Mouse (Mus musculus) brain, embryonic 18.5 days (tissue): ENCODE results near the gene Ttc37.

ENCODE experiments used
- DNase-seq: peaks from one replicate; pipeline ENCODE4 v3.0.0-alpha.2; 2012; ENCODE audit warnings: low read depth, low spot score

The Ttc37 gene

DNA sequence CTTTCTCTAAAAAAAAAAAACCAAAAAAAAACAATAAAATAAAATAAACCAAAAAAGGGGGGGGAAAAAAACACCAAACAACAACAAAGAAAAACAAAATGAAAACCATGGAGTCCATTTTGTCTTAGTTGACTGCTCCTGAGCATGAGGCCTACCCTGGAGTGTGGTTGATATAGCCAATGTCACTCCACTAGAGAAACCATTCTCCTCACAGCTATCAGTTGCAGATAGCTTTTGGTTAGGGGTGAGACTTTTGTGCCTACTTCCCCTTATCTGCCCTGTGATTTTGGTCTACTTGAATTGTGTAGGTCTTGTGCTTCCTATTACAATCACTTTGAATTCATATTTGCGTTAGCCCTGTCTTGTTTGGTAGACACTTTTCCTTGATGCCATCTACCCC, 59.0 kb downstream of the Ttc37 start:
- DNase-seq, result no peak

GRCm38 (mm10) chr13:76160587-76160986, 62.1 kb downstream of the Ttc37 start:
- DNase-seq, result no peak

GRCm38 (mm10) chr13:76174297-76174696, 75.8 kb downstream of the Ttc37 start:
- no peak for DNase-seq

DNA sequence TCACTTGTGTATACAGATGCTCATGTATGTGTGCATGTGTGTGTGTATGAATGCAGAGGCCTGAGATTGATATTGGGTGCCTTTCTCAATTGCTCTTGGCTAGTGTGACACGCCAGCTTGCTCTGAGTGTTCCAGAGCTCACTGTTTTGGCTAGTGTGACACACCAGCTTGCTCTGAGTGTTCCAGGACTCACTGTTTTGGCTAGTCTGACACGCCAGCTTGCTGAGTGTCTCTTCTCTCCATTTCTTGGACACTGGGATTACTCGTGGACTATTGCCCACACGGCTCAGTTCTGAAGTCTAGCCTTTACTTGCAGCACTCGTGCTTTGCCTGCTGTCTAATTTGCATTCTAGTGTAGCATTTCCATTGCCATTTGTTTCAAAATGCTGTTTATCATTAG, 80.2 kb downstream of the Ttc37 start:
- DNase-seq, result peak; percentile 22

- no peak for DNase-seq
Measured at GRCm38 (mm10) chr13:76187651-76188050, 89.1 kb downstream of the Ttc37 start.

- no peak for DNase-seq
Measured at GRCm38 (mm10) chr13:76189190-76189589, 90.7 kb downstream of the Ttc37 start.

GRCm38 (mm10) chr13:76190273-76190672, 91.7 kb downstream of the Ttc37 start:
- DNase-seq, result no peak

GRCm38 (mm10) chr13:76194937-76195336, 96.4 kb downstream of the Ttc37 start:
- DNase-seq, result peak; percentile 43

- no peak for DNase-seq
Measured at GRCm38 (mm10) chr13:76195431-76196138, 97.1 kb downstream of the Ttc37 start.

- no peak for DNase-seq
Measured at GRCm38 (mm10) chr13:76197297-76197848, 98.8 kb downstream of the Ttc37 start.

- no peak for DNase-seq
Measured at GRCm38 (mm10) chr13:76199943-76200342, 101.4 kb downstream of the Ttc37 start.

DNA sequence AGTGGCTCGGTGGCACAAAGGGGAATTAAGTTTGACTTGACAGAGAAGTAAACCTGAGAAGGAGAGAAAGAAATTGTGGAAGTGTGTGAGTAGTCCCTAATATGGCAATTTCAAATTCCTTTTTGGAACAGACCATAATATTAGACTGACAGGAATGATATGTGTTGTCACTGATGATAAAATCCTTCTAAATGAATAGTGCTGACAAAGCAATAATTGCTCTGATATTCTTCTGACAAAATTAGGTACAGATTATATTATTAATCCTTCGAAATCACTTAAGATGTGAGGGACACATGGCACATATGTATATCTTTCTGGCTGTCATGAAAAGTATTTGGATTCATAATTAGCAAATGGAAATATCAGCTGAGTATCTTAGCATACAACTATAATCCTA, 116.4 kb downstream of the Ttc37 start:
- no peak for DNase-seq

- no peak for DNase-seq
Measured at GRCm38 (mm10) chr13:76215397-76215796, 116.9 kb downstream of the Ttc37 start.
